Mouse (Mus musculus) monocyte, adult 5-6 weeks (primary cell): Measurements from ENCODE around the gene Brpf1. TPM values are rescaled to one million over a fixed set of nuclear protein-coding genes. Genes with fewer than 3 reads are reported as not detected.
A peak's percentile ranks its signal among the peaks of the same experiment; 100 is the strongest.
"Not testable (repeated sequence)": the region's sequence is repeated elsewhere in the genome, so short reads cannot be mapped to it uniquely, and the experiment has no call there.

Experiments used
- ATAC-seq: fragments of 153-309, 156-312 bp; replicated peaks from 2 replicates; pipeline ENCODE4 v1.8.0; 2017; ENCODE audit warnings: mild to moderate bottlenecking; ENCODE audit not compliant: low TSS enrichment, insufficient number of reproducible peaks, severe bottlenecking, poor library complexity, low FRiP score
- total RNA-seq: library from RNA; stranded (forward); fragments of 200-1000, 200-491, 200-594 nt; gene quantifications from 3 replicates; pipeline ENCODE4 v1.2.3, GENCODE M21; 2017

Gene Brpf1
- total RNA-seq, 1 experiment from 2014 or later, result 77.8 TPM

DNA sequence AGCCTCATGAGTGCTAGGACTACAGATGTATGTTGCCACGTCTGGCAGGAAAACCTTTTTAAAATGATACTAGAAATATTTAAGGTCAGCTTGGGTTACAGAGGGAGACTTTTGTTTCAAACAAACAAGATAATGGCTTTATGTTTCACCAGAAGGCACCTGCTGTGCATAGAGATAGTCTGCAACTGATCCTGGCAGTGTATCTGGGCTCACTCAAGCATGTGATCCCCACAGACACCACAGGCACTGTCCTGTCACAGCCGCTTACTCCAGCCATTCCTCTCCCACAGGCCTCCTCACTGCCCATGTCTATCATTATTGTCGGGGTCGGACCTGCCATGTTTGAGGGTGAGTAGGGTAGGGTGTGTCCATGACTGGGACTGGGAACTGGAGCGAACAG lies 5.6 kb upstream of the Brpf1 start:
- ATAC-seq, result no peak

DNA sequence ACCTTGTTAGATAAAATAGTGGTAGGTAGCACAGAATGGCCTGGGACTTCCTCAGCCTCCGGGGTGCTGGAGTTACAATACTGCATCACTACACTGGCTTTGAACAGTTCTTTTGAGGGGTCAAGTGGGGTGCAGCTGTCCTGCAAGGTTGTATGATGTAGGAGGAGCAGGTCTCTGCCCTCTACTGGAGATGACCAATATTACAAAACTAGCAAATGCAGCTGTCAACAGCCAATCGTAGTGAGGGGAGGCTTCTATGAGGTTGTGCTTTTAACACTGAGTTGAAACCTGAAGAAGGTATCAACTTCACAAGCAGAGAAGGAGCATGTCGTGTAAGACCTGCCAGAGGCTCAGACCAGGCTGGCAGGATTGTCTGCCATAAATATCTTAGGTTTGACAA lies 4.7 kb upstream of the Brpf1 start:
- 0 out of 2 replicates have a peak, but pooled peaks have one; percentile 14 for ATAC-seq

DNA sequence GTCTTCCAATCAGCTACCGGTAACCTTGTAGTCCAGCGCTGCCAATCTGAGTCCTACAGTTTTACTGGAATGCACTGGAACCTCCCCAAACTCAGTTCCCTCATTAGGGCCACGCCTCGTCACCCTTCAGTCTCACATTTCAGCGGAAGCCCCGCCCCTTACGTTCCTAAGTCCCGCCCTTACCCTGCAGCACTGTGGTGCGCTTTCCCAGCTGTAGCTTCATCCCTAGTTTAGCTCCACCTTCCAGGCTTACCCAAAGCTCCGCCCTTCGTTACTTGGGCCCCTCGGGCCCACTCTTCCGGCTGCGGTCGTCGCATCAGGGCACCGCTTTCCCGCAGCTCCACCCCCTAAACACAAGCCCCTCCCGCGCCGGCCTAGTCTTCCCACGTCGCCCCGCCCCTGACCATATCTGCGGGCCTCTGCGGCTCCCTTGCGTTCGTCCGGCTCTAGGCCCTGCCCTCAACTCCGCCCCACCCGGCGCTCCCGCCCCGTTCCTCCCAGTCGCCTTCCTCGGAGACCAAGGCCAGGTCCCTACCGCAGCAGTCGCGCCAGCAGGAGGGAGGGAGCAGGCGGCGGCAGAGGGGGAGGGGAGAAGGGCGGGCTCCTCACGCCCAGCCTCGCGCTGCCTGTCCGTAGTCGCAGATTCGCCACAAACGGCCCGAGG lies 483 bp upstream of the Brpf1 start:
- ATAC-seq, result peak; percentile 78

DNA sequence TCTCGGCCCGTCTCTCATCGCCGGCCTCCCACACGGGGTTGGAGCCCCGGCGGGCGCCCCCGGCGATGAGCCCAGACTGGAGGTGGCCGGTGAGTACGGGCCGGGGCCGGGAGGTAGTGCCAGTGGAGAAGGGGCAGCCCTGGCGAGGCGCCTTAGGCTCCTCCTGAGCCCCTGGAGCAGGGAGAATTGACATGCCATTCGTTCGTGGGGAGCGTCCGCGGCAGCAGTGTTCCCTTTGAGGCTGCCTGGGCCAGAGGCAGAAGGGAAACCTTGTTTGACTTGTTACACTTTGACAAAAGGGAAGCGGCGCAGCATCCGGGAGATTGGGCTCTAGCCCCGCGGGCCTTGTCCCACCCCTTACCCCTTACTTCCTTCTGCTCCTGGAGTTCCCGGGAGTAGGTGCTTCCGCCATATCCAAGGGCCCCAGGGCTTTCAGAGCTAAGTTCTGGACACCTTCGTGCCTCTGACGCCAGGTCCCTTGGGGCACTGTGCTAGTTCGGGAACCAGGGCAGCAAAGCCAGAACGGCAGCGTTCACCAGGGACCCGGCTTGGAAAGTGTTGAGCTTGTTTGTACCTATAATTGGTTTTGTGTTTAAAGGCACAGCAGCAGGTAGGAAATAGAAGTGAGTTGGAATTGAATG lies 664 bp downstream of the Brpf1 start:
- peak; percentile 13 for ATAC-seq

DNA sequence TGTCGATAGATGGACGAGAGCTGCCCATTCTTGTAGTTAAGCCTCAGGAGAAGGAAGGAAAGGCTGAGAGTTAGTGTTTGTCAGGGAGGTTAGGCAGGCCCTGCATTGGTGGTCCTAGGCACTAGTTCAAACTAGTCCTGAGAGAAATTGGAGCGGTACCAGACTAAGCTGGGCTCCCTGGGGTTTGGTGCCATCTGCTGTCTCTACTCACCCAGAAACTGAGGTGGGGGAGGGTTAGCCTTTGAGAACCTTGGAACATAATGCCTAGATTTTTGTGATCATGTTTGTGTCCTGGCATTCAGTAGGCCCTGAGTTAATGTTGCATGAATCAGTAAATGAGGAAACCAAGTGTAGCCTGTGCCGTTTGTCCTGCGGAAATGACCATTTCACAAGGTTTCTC lies 1.2 kb downstream of the Brpf1 start:
- peak; percentile 22; the same call in 1 of the 2 replicates for ATAC-seq

DNA sequence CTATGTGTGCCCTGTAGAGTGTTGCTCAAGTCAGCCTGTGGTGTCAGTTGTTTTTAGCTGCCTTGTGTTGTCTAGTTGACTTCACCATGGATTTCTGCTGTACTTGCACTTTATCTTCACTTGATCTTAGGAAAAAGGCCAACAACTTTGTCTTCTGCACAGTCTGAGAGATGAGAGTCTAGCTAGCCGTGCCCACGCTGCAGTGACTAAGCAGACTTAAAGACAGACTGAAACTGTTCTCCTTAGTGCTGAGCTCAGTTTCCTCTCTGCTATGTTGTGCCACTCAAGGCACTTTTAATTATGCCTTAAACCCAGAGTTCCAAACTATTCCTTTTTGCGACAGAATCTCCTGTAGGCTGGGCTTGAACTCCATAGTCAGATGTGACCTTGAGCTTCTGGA lies 9.0 kb downstream of the Brpf1 start:
- ATAC-seq, result no peak

DNA sequence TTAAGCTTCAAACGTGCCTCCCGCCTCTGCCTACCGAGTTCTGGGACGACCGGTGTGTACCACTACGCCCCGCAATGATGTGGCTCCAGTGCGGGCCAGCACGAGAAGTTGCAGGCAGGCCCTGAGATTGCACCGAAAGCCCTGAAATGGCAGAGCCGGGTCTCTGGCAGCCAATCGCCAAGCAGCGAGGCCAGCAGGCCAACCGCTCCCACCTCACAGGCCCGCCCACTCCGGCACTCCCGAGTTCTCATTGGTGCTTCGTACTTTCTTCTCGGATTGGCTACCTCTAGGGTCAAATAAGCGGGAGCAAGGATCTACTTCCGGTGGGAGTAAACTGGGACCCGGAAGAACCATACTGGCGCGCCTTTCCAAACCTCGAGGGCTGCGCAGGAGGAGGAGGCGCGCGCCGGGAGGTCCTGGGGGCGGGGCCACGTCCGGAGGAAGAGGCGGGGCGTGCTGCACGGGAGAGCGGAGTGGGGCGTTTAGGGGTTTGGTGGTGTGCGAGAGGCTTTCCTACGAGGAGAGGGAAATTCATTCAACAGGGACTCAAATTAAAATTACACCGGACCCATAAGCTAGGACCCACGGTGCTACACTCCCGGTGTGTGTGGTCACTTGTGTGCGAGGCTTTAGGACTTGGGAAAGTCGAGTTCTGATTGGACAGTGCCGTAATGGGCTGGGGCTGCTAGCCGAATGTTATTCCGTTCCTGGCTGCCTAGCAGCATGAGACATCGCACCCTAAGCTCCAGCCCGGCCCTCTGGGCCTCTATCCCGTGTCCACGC lies 19.8 kb downstream of the Brpf1 start, which contains the start of gene Ogg1:
Gene Ogg1 (plus strand): TSS at position 440 of the 783 bp plus-strand sequence.
- peak; percentile 93 for ATAC-seq

DNA sequence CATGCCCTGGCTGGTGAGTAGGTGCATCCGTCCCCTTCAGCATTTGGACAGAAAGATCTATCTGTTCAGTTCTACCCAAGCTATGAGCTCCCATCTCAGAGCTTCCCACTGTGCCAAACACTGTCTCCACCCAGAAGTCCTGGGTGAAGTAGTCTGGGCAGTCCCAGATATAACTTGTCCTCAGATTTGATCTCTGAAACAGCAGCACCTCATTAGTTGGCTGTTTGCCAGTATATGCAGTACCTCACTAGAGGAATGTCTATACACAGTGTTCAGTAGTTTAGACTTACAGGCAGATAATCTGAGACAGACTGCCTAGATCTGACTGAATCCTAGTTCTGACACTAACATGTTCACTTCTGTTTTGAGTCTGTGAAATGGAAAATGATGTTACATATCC lies 22.5 kb downstream of the Brpf1 start:
- no peak for ATAC-seq

DNA sequence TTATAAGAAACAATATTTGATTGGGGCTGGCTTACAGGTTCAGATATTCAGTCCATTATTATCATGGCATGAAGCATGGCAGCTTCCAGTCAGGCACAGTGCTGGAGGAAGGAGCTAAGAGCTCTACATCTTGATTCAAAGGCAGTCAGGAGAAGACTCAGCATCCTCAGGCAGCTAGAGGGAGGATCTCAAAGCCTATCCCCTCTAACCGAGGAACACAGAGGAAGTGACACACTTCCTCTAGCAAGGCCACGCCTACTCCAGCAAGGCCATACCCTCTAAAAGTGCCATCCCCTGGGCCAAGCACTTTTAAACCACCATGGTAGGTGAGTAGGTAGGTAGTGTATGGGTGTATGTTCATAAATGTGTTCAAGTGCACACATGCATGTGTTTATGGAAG lies 23.6 kb downstream of the Brpf1 start:
- peak; percentile 63 for ATAC-seq

DNA sequence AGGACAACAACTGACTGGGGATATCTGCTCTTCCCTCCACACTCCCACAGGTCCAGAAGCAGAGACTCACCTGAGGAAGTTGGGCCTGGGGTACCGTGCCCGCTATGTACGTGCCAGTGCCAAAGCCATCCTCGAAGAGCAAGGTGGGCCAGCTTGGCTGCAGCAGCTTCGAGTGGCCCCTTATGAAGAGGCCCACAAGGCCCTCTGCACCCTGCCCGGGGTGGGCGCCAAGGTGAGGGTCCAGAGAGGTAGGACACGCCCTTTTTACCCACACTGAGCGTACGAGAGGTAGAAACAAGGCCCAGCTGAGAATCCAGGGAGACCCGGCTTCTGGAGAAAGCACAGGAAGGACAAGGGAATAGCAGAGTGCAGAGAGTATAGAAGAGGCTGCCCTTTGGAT lies 24.8 kb downstream of the Brpf1 start:
- ATAC-seq, result no peak

DNA sequence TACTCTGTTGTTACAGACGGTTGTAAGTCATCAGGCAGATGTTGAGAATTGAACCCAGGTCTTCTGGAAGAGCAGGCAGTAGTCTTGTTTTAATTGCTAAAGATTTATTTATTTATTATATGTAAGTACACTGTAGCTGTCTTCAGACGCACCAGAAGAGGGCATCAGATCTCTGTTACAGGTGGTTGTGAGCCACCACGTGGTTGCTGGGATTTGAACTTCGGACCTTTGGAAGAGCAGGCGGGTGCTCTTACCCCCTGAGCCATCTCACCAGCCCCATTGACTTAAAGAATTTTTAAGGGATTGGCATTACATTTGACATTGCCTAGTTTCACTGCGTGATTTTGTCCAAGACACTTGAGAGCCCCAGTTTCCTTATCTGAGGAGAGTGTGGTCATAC lies 25.8 kb downstream of the Brpf1 start:
- ATAC-seq, result not testable (repeated sequence)

DNA sequence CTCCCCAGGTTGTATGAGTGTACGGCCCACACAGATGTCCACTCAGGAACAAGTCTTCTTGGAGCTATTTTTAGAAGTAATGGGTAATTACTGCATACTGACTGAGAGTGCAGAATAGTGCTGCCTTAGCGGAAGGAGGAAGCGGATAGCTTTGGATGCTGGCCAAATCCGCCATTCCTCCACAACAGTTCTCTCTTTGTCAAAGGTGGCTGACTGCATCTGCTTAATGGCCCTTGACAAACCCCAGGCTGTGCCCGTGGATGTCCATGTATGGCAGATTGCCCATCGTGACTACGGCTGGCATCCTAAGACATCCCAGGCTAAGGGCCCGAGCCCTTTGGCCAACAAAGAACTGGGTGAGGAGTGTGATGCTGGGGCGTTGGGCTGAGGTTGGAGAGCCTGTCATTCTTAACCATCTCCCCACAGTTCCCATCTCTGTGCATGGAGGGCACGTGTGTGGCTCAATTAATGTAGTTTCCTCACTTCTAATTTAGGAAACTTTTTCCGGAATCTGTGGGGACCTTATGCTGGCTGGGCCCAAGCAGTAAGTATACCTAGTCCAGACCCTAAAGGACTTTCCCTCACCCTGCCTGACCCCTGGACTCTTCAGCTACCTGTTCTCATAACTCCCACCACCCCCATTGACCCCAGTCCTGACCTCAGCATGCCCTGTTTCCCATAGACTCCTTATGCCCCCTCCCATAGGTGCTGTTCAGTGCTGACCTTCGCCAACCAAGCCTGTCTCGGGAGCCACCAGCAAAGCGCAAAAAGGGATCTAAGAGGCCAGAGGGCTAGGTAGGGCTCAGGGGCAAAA lies 26.4 kb downstream of the Brpf1 start:
- ATAC-seq, result no peak

DNA sequence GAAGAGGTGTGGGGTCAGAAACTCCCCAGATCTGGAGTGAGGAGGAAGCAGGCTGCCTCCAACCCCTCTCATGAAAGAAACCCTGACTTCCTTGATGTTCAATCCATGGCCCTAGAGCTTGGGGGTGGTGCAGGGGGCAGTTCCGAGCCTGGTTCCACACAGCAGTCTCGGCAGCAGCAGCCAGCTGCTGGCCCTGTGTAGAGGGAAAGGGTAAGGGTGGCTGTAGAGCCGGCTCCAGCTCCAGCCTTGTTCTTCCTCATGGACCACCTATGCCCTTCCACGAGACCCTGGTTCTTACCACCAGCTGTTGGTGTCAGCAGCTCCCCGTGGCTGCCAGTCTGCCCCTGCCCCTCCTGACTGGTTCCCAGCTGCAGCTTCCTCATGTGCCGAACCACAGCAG lies 27.3 kb downstream of the Brpf1 start:
- no peak for ATAC-seq

DNA sequence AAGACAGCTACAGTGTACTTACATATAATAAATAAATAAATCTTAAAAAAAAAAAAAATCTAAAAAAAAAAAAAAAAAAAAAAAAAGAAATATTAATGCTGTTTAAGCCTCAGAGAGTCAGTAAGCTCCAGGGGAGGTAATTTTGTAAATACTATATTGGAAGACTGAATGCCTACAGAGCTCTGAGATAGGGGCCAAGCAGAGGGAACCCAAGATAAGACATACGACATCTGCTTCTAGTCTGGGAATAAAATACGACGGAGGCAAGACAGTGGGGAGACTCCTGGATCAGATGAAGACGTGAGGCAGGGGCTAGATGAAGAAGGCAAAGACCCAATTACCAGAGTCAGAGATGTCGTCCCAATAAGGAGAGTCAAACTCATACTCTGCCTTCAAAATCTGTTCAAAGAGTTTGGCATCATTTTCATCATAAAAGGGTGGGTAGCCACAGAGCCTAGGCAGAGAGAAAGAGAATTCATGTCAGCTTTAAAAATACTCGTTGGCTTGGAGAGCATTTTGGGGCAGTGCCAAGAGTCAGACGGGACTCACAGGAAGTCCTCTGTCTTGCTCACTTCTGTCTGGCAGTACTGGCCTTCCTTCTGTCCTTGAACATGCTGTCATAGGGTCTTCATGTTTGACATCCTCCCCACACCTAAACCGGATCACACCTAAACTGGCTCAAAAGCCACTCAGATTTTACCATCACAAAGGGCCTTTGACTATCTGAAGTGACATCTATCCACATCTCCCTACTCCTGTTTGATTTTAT lies 30.1 kb downstream of the Brpf1 start:
- ATAC-seq, result no peak

DNA sequence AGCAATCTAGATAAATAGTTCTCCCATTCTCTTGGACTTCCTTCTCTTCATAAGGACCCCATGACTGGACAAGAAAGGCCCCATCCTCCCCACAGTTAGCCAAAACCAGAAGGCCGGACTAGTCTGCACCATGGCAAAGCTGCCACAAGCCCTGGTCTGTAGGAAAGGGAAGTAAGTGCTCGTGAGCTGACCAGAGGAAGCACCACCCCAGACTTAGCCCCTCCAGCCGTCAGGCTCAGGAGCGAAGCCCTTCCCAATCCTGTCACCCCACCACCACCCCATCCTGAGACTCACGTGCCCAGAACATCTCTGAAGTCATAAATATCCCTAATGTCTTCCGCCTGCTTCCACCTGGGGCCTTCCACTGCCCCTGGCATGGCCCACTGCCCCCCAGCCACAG lies 34.6 kb downstream of the Brpf1 start:
- 0 out of 2 replicates have a peak, but pooled peaks have one; percentile 28 for ATAC-seq

DNA sequence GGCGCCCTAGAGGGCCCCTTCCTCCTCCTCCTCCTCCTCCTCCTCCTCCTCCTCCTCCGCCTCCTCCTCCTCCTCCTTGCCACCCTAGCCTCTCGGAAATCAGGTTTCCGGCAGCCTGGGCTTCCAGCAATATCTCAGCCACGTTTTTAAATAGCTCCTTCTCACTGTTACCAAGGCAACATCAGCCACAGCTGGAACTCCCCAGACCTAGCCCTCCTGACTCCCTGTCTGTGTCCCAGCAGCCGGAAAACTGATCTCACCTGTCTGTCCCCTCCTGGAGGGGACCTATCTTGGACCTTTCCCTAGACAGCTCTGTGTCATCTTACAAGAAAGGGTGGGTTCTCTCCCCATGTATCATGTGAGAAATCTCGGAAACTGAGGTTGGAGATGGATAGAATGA lies 35.4 kb downstream of the Brpf1 start:
- ATAC-seq, result no peak

DNA sequence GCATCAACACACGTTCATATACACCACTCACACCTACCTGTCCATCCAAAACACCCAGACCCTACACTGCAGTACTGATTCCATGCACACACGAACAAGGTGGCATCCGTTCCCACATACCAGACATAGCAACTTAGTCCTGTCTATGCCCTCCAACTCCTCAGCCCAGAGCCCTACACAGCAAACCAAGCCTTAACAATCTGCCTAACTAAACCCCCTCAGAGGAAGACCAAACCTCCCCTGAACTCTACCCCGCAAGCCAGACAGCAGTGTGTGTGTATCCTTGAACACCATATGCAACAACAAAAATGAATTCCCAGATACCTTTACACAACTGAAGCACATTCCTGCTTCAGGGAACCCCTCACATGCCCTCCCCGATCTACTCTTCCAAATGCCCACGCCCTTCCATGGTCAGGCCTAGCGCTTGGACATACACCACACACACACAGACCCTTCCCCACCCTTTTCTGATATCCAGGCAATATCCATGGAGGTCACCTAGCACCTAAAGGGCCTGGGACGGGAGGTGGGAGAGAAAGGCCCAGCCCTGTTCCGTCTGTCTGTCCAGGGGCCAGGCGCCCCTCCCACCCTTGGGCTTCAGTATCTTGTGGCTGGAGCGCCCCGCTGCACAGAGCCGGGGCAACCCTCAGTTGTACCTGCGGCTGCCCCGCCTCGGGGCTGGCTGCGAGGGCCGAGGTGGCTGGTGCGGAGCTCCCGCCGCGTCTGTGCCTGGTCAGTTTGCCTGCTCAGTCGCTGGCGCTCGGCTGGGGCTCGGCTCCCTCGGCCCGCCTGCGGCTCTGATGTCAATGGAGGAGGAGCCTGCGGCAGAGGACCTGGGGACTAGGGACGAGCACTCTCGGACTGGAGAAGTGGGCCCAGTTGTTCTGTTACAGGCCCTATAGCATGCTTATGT lies 36.5 kb downstream of the Brpf1 start, which contains the start of gene Camk1:
Gene Camk1 (minus strand): TSS at position 808 of the 916 bp plus-strand sequence.
- peak; percentile 76 for ATAC-seq
